Mouse (Mus musculus): Measurements from ENCODE around the gene Pym1. TPM values are rescaled to one million over a fixed set of nuclear protein-coding genes. Genes with fewer than 3 reads are reported as not detected.
"Not testable (repeated sequence)": the region's sequence is repeated elsewhere in the genome, so short reads cannot be mapped to it uniquely, and the experiment has no call there.

The Pym1 gene
- polyA plus RNA-seq, 1 experiment from 2014 or later: 47.9 TPM

- H3K27me3 ChIP-seq; H3K4me2 ChIP-seq; H3K27ac ChIP-seq; H3K4me3 ChIP-seq; ATAC-seq (ENCODE audit: insufficient number of reproducible peaks, insufficient read depth, low FRiP score, low TSS enrichment, low read depth); H3K4me1 ChIP-seq; H3K9me3 ChIP-seq; H3K9ac ChIP-seq: not testable (repeated sequence)
- peaks cover 13% of the 10 kb centered on the region; the same call in 1 of the 2 replicates for H3K36me3 ChIP-seq
- 82% methylated on average over 4 of the region's 4 CpGs for WGBS
Measured at GRCm38 (mm10) chr10:128725466-128725865, 22.2 kb upstream of the Pym1 start.

GRCm38 (mm10) chr10:128728059-128728458 lies 19.6 kb upstream of the Pym1 start:
- WGBS: 84% methylated on average over 5 of the region's 5 CpGs
- H3K27ac ChIP-seq: no peak overlapping the region
- peaks cover 18% of the 10 kb centered on the region for H3K36me3 ChIP-seq
- no peaks in the 10 kb centered on the region for H3K9me3 ChIP-seq
- H3K4me3 ChIP-seq: no peak overlapping the region
- H3K4me2 ChIP-seq: no peak overlapping the region
- no peaks in the 10 kb centered on the region for H3K27me3 ChIP-seq
- no peak for ATAC-seq (ENCODE audit: insufficient number of reproducible peaks, insufficient read depth, low FRiP score, low TSS enrichment, low read depth)
- 0 out of 2 replicates have a peak, but pooled peaks cover 2% of the 10 kb centered on the region for H3K4me1 ChIP-seq
- H3K9ac ChIP-seq: no peak overlapping the region

- Histone ChIP-seq H3K36me3 (peaks cover 40% of the 10 kb centered on the region), H3K9me3 (no peaks in the 10 kb centered on the region), H3K9ac (no peak overlapping the region), H3K4me3 (no peak overlapping the region), H3K4me1 (0 out of 2 replicates have a peak, but pooled peaks cover 2% of the 10 kb centered on the region), H3K4me2 (peak overlapping the region; percentile 34; the same call in 1 of the 2 replicates), H3K27me3 (no peaks in the 10 kb centered on the region), H3K27ac (no peak overlapping the region)
- WGBS: 20% methylated on average over 10 of the region's 10 CpGs
- ATAC-seq (ENCODE audit: insufficient number of reproducible peaks, insufficient read depth, low FRiP score, low TSS enrichment, low read depth): no peak
Measured at GRCm38 (mm10) chr10:128731002-128731433, 16.7 kb upstream of the Pym1 start.

GRCm38 (mm10) chr10:128731992-128732391 lies 15.7 kb upstream of the Pym1 start:
- H3K4me3 ChIP-seq: no peak overlapping the region
- H3K36me3 ChIP-seq: peaks cover 40% of the 10 kb centered on the region
- no peaks in the 10 kb centered on the region for H3K27me3 ChIP-seq
- no peaks in the 10 kb centered on the region for H3K9me3 ChIP-seq
- ATAC-seq (ENCODE audit: insufficient number of reproducible peaks, insufficient read depth, low FRiP score, low TSS enrichment, low read depth): no peak
- no peak overlapping the region for H3K9ac ChIP-seq
- H3K4me2 ChIP-seq: no peak overlapping the region
- H3K4me1 ChIP-seq: 0 out of 2 replicates have a peak, but pooled peaks cover 2% of the 10 kb centered on the region
- H3K27ac ChIP-seq: no peak overlapping the region

- peak overlapping the region; percentile 49 for H3K4me2 ChIP-seq
- H3K27ac ChIP-seq: no peak overlapping the region
- peak overlapping the region; percentile 49; the same call in 1 of the 2 replicates for H3K9ac ChIP-seq
- H3K9me3 ChIP-seq: no peaks in the 10 kb centered on the region
- ATAC-seq (ENCODE audit: insufficient number of reproducible peaks, insufficient read depth, low FRiP score, low TSS enrichment, low read depth): 0 out of 2 replicates have a peak, but pooled peaks have one; percentile 32
- peaks cover 26% of the 10 kb centered on the region for H3K36me3 ChIP-seq
- peak overlapping the region; percentile 17 for H3K4me3 ChIP-seq
- H3K4me1 ChIP-seq: peaks cover 4% of the 10 kb centered on the region
- 2% methylated on average over 15 of the region's 15 CpGs for WGBS
- H3K27me3 ChIP-seq: peaks cover 4% of the 10 kb centered on the region; the same call in 1 of the 2 replicates
Measured at GRCm38 (mm10) chr10:128737435-128737834, 10.3 kb upstream of the Pym1 start.

- H3K4me2 ChIP-seq: no peak overlapping the region
- 70% methylated on average over 2 of the region's 2 CpGs for WGBS
- H3K36me3 ChIP-seq: 0 out of 2 replicates have a peak, but pooled peaks cover 5% of the 10 kb centered on the region
- H3K4me3 ChIP-seq: no peak overlapping the region
- peaks cover 15% of the 10 kb centered on the region for H3K27me3 ChIP-seq
- H3K9me3 ChIP-seq: no peaks in the 10 kb centered on the region
- peaks cover 21% of the 10 kb centered on the region for H3K4me1 ChIP-seq
- H3K27ac ChIP-seq: no peak overlapping the region
- no peak for ATAC-seq (ENCODE audit: insufficient number of reproducible peaks, insufficient read depth, low FRiP score, low TSS enrichment, low read depth)
- H3K9ac ChIP-seq: no peak overlapping the region
Measured at GRCm38 (mm10) chr10:128740296-128740695, 7.4 kb upstream of the Pym1 start.

GRCm38 (mm10) chr10:128742616-128743015 lies 5.1 kb upstream of the Pym1 start:
- WGBS: 31% methylated on average over 4 of the region's 4 CpGs
- H3K27me3 ChIP-seq: peaks cover 15% of the 10 kb centered on the region
- H3K4me1 ChIP-seq: peaks cover 18% of the 10 kb centered on the region

GRCm38 (mm10) chr10:128743235-128743634 lies 4.5 kb upstream of the Pym1 start:
- Histone ChIP-seq H3K4me2 (peak overlapping the region; percentile 88), H3K27ac (peak overlapping the region; percentile 71; the same call in 1 of the 2 replicates), H3K9ac (peak overlapping the region; percentile 87), H3K36me3 (no peaks in the 10 kb centered on the region), H3K27me3 (peaks cover 15% of the 10 kb centered on the region), H3K9me3 (no peaks in the 10 kb centered on the region), H3K4me1 (peaks cover 17% of the 10 kb centered on the region), H3K4me3 (peak overlapping the region; percentile 75)
- WGBS: 6% methylated on average over 7 of the region's 7 CpGs
- no peak for ATAC-seq (ENCODE audit: insufficient number of reproducible peaks, insufficient read depth, low FRiP score, low TSS enrichment, low read depth)

More at GRCm38 (mm10) chr10:128742616-128743015, 5.1 kb upstream of the Pym1 start:
- Histone ChIP-seq H3K9ac (peak overlapping the region; percentile 87; the same call in 1 of the 2 replicates), H3K4me3 (peak overlapping the region; percentile 75), H3K36me3 (no peaks in the 10 kb centered on the region), H3K27ac (peak overlapping the region; percentile 48), H3K9me3 (no peaks in the 10 kb centered on the region), H3K4me2 (peak overlapping the region; percentile 88)
- ATAC-seq (ENCODE audit: insufficient number of reproducible peaks, insufficient read depth, low FRiP score, low TSS enrichment, low read depth): no peak

GRCm38 (mm10) chr10:128743791-128744191 lies 3.9 kb upstream of the Pym1 start:
- Histone ChIP-seq H3K4me1 (peaks cover 17% of the 10 kb centered on the region), H3K27me3 (peaks cover 15% of the 10 kb centered on the region), H3K9ac (peak overlapping the region; percentile 87), H3K4me3 (peak overlapping the region; percentile 75), H3K4me2 (peak overlapping the region; percentile 88), H3K36me3 (no peaks in the 10 kb centered on the region), H3K9me3 (no peaks in the 10 kb centered on the region), H3K27ac (peak overlapping the region; percentile 71)
- WGBS: 0% methylated on average over 37 of the region's 37 CpGs
- 0 out of 2 replicates have a peak, but pooled peaks have one; percentile 34 for ATAC-seq (ENCODE audit: insufficient number of reproducible peaks, insufficient read depth, low FRiP score, low TSS enrichment, low read depth)

- Histone ChIP-seq H3K27ac (peak overlapping the region; percentile 71), H3K4me3 (peak overlapping the region; percentile 75), H3K27me3 (peaks cover 15% of the 10 kb centered on the region), H3K4me1 (peaks cover 20% of the 10 kb centered on the region), H3K9me3 (no peaks in the 10 kb centered on the region), H3K9ac (peak overlapping the region; percentile 87), H3K36me3 (no peaks in the 10 kb centered on the region), H3K4me2 (peak overlapping the region; percentile 88)
- WGBS: 10% methylated on average over 8 of the region's 8 CpGs
- ATAC-seq (ENCODE audit: insufficient number of reproducible peaks, insufficient read depth, low FRiP score, low TSS enrichment, low read depth): no peak
Measured at GRCm38 (mm10) chr10:128744211-128744610, 3.5 kb upstream of the Pym1 start.

- Histone ChIP-seq H3K4me2 (peak within 1 kb of the TSS; percentile 88), H3K27ac (peak within 1 kb of the TSS; percentile 71), H3K36me3 (no peaks in the 10 kb centered on the region), H3K9ac (peak within 1 kb of the TSS; percentile 87), H3K9me3 (no peaks in the 10 kb centered on the region), H3K4me3 (peak within 1 kb of the TSS; percentile 75), H3K4me1 (peaks cover 27% of the 10 kb centered on the region), H3K27me3 (peaks cover 15% of the 10 kb centered on the region)
- 23% methylated on average over 18 of the region's 18 CpGs for WGBS
- ATAC-seq (ENCODE audit: insufficient number of reproducible peaks, insufficient read depth, low FRiP score, low TSS enrichment, low read depth): no peak
Measured at GRCm38 (mm10) chr10:128744680-128745601, 2.7 kb upstream of the Pym1 start, which contains the start of gene Dgka. Gene Dgka (minus strand): TSS chr10:128744855.

Measured in embryonic facial prominence, embryonic 13.5 days (tissue).